Mouse (Mus musculus): ENCODE data around the gene Trim21.

- no peak for TF ChIP-seq CTCF (conservative IDR thresholded peaks at IDR 0.05; ENCODE audit: low read length)
- no peak for TF ChIP-seq NANOG (IDR thresholded peaks at IDR 0.05; ENCODE audit: borderline replicate concordance, low read length)
- no peak for TF ChIP-seq POU5F1 (IDR thresholded peaks at IDR 0.05; ENCODE audit: borderline replicate concordance, low read length)
These were observed 36.2 kb downstream of the Trim21 start for GRCm38 (mm10) chr7:102529052-102529451.
